Mouse (Mus musculus): Measurements from ENCODE around the gene Btbd18. TPM values are rescaled to one million over a fixed set of nuclear protein-coding genes. Genes with fewer than 3 reads are reported as not detected.
"Not testable (repeated sequence)": the region's sequence is repeated elsewhere in the genome, so short reads cannot be mapped to it uniquely, and the experiment has no call there.

Gene Btbd18
- polyA plus RNA-seq, 2 experiments from 2014 or later: 0.15 to 0.53 TPM

DNA sequence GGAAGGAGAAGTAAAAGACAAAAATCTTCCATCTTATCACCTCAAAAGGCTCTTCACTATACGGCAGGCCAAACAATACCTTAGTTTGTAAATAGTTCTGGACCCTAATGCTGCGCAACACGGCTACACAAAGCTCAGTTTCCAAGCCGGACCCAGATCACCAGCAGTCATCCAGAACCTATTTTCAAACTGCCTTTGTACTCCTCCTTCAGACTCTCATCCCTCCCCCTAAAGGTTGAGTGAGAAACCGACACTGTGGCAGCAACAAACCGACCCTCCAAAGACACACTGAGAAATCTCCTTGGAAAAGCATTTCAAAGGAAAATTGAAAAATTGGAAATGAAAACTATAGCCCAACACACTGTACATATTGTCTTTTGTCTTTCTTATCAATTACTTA, 10.5 kb upstream of the Btbd18 start:
- ATAC-seq: no peak

DNA sequence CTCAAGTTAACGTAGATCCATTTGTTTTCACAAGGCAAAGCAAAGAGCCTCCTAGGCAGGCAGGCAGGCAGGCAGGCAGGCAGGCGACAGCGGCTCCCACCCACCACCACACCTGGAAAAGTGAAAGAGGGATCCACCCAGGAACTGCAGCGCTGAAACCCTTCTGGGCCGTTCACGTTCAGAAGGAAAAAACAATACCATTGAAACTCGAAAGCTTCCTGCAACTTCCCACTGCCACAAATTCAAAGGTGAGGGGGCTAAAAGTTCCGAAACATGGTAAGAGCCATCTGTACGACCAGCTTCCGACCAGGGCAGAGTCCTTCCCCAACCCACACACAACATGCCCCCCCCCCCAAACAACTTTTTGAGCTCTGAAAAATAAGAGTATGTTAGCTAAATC, 9.2 kb upstream of the Btbd18 start:
- ATAC-seq: no peak

DNA sequence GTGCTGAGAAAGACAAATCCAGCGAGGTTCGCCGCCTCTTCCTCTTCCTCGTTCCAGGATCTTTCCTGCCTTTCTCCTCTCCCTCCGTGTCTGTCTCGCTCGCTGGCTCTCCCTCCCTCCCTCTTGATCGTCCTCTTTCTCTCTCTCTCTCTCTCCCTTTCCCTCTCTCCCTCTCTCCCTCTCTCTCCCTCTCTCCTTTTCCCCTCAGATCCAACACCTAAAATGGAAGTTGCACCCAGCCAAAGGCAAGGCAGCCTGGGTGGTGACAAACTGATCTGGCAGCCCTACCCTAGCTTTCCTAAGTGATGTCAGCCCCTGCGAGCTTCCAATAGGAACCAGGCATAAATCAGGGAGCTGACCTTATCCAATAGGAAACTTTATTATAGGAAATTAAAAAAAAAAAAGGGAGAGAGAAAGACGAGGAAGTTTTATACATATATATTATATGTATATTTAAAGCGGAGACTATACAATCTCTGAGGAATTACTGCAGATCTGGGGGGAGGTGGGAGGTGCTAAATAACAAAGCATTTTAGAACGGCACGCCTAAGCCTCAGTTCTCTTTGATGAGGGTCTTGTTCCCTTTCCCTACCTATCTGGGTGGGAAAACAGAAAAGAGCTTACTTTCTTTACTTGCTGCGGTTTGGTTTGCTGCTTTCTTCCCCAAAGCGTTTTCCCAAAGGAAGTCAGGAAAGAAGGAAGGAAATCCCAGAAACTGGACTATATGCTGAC, 8.2 kb upstream of the Btbd18 start, which contains the start of gene Ctnnd1:
Ctnnd1 (minus strand) TSS at position 302 of the 732 bp plus-strand sequence.
- no peak for ATAC-seq

DNA sequence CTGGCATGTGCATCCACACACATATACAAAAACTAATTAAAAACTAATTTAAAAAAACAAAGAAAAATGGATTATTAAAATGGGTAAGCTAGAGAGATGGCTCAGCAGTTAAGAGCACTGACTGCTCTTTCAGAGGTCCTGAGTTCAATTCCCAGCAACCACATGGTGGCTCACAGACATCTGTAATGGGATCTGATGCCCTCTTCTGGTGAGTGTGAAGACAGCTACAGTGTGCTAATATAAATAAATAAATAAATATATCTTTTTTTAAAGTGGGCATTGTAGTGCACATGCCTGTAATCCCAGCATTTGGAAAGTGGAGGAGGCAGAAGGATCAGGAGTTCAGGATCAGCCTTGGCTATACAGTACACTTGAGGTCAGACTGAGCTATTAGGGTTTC, 5.5 kb upstream of the Btbd18 start:
- no peak for ATAC-seq

DNA sequence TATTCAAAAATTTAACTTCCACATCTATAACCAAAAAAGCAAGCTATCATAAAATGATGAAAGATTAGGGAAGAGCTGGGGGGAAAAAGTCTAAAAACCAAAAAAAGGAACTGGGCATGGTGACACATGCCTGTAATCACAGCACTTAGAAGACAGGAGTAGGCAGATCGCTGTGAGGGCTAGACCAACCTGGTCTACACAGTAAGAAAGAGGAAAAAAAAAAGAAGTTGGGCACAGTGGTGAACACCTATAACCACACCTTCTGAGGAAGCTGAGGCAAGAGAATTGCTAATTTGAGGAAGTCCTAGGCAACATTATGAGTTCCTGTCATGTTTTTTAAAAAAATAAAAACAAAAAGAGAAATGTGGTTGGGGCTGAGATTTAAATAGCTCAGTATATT, 3.0 kb upstream of the Btbd18 start:
- no peak for ATAC-seq

DNA sequence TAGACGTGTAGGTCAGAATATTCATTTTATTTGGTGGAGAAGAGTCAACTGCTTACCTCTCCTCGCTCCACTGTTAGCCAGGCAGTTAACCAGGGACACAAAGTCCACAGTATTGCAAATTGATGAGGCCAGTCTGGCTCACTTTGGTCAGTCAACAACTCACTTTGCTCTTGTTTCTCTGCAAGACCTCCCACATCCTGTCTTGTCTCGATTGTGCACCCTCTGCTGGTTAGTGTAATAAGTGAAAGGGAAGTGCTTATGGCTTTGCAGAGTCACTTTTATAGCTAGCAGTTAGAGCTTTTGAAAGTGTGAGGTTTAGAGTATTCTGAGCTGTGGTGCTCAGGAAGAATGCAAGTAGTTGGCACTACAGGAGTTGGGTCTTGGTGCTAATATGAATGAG, 1.4 kb downstream of the Btbd18 start:
- ATAC-seq: peak; percentile 92

DNA sequence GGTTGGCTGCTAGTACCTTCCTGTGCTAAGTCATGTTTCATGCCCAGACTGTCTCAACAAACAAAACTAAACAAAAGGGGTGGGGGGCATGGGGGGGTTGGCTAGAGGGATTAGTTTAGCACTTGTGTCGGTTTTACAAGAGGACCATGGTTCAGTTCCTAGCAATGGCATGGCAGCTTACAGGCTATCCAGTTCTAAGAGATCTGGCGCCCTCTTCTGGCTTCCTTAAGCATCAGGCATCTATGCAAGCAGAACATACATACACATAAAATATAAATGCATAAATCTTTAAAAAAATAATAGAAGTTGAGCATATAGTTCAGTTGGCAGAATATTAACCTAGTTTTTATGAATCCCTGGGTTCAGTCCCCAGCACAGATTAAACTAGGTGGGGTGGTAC, 4.0 kb downstream of the Btbd18 start:
- ATAC-seq: peak; percentile 33

DNA sequence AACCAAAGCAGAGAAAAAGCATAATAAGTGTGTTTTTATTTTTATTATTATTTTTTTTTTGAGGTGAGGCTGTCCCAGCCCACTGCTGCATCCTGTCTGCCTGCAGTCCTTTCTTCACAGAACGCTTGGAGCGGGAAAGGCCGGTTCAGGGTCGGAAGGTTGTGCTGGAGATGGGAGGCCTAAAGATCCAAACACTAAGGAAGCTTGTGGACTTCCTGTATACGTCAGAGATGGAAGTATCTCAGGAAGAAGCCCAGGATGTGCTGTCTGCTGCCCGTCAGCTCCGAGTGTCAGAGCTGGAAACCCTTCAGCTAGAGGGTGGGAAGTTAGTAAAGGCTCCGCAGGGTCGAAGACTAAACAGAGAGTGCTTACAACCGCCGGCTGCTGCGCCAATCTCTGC, 7.2 kb downstream of the Btbd18 start:
- ATAC-seq: no peak

DNA sequence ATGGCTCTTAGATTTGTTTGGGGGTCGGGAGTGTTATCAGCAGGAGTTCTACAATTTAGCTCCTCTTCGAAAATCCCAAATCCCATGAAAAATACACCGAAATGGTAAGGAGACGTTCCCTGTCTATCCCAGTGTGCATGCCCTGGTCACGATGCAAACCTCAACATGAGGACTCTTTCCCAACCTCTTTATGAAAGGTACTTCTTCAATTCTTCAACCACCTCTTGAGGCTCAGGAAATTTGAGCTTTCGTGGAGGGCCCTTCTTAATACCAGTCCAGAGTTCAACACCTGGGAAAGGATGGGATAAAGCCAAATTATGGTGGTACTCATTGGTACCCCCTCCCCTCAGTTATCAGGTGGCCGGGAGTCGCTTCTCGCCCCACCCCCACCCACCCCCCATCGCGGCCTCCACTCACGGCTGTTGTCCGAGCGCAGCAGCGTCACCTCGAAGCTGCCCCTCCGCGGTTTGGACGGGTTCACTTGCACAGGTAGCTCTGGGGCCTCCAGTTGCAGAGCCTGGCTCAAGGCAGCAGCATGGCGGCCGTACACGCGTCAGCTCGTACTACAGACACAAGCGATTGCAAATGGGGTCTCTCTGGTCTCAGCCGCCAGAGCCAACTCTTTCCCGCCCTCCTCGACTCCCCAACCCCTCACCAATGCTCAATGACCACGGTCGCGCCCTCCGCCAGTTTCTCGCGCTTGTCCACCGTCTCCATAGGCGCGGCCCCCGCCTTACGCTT, 11.1 kb downstream of the Btbd18 start:
- ATAC-seq: peak; percentile 21

DNA sequence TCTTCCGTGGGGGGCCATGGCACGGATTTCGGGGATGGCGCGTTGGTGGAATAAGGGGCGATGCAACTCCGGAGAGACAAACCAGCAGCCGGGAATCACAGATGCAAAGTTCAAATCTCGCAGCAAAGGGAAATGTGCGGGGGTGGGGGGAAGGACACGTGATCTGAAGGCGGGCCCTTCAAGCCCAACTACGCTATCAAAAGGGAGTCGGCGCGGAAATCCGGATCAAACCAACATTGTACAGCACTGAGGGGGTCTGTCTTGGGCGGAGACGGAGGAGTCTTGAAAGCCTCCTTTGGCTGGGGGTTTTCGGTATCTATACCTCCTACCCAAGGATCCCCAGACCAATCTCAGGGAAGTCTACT, 11.7 kb downstream of the Btbd18 start, which contains the start of gene Selenoh:
Selenoh (minus strand) TSS at position 202 of the 365 bp plus-strand sequence.
- peak; percentile 100 for ATAC-seq

DNA sequence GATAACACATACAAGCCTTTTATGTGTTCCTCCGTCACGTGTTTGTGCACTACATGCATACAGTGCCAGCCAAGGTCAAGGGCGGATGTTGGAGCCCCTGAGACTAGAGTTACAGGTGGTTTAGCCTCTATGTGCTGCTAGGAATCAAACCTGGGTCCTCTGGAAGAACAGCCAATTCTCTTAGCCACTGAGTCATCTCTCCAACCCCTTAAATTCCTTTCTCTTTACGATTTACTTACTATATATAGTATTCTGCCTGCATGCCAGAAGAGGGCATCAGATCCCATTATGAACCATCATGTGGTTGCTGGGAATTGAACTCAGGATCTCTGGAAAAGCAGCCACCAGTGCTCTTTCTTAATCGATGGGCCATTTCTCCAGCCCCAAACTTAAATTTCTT, 12.7 kb downstream of the Btbd18 start:
- not testable (repeated sequence) for ATAC-seq

DNA sequence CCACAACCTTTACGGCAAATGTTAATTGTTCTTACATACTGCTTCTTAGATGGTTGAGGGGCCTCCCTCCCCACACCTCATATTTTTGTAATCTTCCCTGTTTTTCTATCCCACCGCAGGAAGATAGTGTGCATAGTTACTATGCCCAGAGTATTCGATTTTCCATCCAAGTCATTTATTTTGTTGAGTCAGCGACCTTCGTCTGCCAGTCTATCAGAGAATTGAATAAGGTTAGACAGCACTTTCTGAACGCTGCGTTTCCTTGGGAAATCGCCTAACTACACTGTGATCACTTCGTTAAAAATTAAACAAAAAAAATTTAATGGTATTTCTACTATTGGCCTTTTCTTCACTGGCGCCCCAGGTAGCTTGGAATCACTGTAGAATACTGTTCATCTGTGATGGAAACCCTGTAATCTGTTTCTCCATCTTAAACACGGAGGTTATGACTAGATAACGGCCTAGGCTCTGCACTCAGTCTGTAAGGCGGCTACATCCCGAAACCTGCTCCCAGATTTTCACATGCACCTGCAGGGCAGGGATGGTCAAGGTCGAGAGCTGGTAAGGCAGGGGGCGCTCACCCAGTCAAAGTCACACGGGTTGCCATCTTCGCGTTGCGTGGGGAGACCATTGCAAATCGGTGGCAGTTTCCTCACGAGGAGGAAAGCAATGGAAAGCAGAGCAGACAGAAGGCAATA, 18.5 kb downstream of the Btbd18 start:
- peak; percentile 1 for ATAC-seq

DNA sequence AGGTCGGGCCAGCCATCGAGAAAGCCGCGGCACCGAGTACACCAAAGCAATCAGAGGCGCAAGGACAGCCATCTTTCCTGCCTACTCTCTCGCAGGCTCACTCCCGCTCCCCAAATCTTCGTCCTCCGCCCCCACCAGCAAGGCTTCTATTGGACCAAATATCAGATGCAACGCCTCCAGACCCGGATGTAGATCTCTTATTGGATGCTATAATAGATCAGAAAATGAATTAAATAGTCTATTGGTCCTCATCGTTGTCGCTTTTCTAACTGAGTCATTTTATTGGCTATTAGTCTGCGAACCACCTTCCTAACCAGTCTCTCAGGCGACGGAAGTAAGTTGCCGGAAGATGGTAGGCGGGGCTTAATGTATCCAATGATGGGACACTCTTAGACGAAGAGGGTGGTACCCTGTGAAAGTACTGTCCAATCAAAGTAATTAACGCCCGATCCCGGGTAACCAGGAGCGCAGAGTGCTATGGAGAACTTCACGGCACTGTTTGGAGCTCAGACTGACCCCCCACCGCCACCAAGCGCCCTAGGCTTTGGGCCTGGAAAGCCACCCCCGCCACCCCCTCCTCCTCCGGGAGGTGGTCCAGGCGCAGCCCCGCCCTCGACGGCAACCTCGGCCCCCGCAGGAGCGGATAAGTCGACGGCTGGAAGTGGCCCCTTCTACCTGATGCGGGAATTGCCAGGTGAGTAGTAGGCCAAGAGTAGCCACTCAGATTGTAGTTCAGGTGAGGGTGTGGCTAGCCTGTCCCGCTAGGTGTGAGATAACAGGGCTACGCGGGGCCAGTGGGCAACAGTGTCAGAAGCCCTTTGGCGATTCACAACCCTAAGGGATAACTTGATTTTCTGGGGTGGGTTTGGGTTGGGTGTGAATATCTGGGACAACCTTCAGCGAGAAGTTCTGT, 19.3 kb downstream of the Btbd18 start, which contains the start of the genes Gm28635 and Med19:
Gm28635 (minus strand) TSS at position 74 of the 913 bp plus-strand sequence.
Med19 (plus strand) TSS at position 435 of the 913 bp plus-strand sequence.
- ATAC-seq: peak; percentile 98

DNA sequence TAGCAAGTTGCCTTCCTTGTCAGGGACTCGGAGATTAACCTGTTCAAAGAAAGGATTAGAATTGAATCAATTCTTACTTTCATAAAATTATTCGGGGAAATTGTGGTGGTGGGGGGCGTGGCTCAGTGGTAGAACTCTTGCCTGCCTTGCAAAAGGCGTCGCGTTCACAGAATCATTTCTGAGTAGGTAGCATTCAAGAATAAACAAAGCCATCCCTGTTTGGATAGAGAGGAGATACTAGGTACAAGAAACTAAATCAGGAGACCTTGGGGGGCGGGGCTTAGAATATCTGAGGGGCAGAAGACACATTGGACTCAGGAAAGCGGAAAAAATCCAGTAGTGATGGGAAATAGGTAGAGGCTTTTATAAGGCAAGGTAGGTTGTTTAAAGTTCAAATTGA, 20.1 kb downstream of the Btbd18 start, which contains the start of gene Tmx2:
Tmx2 (minus strand) TSS at position 125 of the 400 bp plus-strand sequence.
- ATAC-seq: no peak

DNA sequence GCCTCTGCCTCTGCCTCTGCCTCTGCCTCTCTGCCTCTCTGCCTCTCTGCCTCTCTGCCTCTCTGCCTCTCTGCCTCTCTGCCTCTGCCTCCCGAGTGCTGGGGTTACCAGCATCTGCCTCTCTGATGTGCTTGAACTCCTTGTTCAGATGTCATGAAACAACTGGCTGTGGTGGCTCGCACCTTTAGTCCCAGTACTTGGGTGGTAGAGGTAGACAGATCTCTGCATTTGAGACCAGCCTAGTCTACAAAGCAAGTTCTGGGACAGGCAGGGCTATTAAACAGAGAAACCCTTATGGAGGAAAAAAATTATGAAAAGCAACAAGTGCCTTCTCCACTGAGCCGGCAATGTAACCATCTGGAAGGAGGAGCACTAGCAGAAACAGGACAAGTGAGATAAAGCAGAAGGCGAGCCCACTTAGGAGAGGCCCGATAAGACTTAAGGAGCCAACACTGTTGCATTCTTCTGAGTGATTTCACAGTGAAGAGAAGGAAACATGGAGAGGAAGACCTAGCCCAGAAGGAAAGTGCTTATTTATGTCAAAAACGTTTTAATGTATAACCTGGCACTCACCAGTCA, 23.8 kb downstream of the Btbd18 start:
- ATAC-seq: no peak

DNA sequence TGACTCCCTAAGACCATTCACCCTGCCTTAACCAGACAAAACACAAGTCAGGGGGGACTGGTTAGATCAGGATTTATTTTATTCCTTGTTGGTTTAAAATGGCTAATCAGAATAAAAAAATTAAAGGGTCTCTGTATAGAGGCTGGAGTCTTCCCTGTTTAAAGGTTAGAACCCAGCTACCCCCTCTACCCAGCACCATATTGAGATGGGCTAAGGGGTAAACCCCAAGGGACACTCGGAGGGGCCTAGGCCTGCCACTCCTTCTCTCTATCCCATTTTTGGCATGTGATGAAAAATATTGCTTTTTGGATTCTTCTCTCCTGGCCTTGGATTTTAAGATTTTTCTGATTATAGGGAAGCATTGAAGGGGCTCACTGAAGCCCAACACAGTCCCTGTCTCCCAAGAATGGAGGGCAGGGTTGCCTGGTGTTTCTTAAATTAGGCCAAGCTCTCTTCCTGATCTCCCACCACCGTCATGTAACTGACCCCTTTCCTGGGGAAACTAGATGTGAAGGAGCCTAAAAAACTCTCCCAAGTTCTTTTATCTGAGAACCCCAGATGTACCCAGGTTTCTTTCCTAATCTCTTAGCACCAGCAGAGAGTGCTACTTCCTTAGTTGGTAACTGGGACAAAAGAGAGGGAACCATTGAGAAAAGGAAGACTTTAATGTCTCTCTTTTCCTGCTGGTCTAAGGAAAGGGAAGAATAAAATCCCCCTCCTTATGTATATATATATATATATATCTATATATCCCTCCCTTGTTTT, 29.4 kb downstream of the Btbd18 start:
- no peak for ATAC-seq

DNA sequence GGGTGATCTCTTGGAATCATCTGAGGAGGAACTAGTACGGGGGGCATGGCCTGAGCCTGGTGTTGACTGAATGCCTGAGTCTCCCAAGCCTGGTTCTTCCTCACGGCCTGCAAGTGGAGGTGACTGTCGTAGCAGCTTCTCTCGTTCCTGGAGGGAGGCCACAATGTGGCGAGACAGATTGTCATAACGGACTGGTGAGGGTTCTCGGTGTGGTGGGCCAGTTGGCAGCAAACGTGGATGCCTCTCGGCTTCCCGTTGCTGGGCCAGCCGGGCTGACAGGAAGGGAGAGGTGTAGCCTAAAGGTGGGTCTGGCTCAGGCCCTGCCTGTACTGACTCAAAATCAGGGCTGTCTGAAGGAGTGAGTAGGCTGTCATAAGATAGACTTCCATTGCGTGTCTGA, 31.2 kb downstream of the Btbd18 start:
- ATAC-seq: no peak

DNA sequence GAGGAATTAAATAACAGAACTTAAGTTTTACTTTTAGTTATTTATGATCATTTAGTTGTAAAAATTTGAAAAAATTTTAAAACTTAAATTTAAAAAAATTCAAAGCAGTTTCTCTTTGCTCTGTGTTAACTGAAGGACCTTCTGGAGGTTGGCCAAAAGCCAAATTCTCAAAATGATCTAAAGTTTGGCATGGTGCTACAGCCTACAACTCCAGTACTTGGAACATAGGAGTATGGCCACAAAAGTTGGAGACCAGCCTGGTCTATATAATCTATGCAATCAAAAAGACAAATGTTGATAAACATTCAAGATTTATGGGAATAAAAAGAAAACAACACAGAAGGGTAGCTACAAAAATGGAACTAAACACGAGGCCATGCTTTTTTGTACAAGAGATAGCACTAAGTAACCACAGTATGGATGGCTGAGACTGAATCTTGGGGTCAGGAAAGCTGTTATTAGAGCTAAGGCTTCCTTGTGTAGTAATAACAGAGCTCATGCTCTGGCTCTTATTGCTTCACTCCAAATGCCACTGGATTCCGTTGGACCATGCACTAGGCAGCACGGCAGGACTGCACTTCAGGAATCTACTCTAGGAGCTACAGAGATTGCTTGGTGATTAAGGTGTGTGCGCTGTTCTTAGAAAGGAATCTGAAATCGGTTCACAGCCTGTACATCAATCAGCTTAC, 36.3 kb downstream of the Btbd18 start:
- ATAC-seq: no peak

DNA sequence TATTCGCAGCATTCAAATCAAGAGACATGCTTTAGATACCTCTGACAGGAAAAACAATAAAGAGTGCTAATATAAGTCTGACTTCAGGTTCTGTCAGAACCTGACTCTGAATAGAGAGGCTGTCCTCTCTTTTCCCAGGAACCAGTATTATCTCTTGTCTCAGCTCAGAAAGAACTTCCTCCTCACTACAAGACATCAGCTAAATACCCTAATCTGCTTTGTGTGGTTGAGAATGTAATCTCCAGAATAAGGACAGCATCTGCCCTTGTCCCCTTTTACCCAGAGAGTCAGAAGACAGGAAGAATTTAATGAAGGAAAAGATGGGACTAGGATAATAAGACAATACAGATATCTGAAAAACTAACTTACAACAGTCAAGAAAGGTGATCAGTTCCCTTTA, 44.6 kb downstream of the Btbd18 start:
- ATAC-seq: no peak

DNA sequence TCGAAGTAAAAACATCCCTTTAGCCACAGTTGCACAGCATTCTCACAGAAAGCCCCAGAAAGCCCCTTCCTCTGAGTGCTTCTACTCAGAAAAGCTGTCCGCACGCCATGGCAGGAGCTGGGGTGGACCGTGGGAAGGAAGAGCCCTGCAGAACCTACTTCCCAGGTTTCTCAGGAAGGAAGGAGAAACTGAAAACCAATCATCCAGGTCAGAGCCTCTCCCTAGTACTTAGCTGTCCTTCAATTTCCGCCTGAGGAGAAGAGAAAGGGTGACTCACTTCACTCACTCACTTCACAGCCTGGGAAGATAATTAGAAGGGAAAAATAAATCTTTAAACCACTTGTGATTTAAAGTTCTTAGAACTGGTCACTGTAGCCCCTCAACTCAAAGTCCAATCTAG, 45.5 kb downstream of the Btbd18 start:
- ATAC-seq: no peak

Measured in activated CD4-positive, CD25-positive, alpha-beta regulatory T cell, adult 4 months (primary cell).